Mouse (Mus musculus) mouse trophoblast stem cell (cell line): Measurements from ENCODE around the gene Gm38431.

ENCODE experiments used
- in situ Hi-C, 2 experiments: fragments of 300-500 bp; cut with MseI, MboI; formaldehyde crosslinking; loops; 2 replicates in 1 of 2; 3 replicates in 1 of 2; pipeline ENCODE4 v1.15.1; 2025

The Gm38431 gene

DNA sequence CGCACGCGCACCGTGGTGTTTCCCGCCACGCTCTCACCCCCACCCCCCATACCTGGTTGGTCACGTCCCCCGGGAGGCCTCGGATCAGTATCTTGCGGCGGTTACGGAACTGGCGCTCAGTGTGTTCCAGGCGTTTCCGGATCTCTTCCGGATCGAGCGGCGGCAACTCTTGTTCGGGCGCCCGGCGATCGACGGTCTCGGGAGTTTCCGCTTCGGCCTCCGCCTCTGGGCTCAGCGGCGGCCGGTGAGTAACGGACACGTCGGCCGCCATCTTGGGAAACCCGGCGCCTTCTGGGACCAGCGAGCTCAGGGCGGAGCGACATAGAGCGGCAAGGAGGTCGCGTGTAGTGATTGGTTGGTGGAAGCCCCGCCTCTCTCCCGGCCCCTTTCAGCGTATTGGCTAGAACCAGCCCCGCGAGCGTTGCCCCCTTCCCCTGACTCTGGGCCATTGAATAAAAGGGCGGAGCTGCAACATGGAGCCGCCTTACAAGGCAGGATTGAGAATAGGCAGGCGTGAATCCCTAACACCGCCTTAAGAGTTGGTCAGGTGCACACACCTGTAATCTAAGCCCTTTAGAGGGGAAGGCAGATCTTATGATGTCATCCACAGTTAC, at the start of gene Gm38431, which contains the start of gene Raver1:
TSS of gene Gm38431 (minus strand) at position 291 of the 614 bp plus-strand sequence.
TSS of gene Raver1 (minus strand) at position 302 of the 614 bp plus-strand sequence.
- in situ Hi-C loops, result no loop called here

DNA sequence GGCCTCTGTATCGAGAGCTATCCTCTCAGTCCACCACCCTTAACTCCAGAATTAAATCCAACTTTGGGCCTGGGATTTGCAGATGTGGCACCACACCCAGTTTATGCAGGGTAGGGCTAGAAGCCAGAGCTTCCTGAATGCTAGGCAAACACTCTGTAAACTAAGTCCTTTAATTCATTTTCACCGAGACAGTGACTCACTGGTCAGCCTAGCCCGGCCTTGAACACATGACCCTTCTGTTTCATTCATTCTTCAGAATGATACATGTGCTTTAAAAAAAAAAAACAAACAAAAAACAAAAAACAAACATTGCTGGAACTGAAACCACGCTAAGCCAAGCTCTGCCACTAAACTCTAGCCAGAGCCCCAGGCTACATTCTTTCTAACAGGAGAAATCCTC, 46.6 kb upstream of the Gm38431 start:
- in situ Hi-C loops, result no loop called here

DNA sequence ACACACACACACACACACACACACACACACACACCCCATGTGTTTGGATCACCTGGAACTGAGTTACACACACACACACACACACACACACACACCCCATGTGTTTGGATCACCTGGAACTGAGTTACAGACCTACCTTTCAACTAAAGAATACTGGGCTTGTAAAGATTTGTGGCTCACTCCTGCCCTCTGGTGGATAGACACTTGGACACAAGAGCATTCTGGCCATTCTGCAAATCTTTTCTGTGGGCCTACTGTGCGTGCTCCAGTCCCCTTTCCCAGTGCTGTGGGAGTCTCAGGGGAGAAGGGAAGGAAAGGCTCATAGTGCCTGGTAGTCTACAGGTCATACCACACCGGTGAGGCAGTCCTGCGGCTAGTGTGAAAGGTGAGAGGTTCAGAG, 45.4 kb upstream of the Gm38431 start:
- in situ Hi-C loops, result no loop called here

DNA sequence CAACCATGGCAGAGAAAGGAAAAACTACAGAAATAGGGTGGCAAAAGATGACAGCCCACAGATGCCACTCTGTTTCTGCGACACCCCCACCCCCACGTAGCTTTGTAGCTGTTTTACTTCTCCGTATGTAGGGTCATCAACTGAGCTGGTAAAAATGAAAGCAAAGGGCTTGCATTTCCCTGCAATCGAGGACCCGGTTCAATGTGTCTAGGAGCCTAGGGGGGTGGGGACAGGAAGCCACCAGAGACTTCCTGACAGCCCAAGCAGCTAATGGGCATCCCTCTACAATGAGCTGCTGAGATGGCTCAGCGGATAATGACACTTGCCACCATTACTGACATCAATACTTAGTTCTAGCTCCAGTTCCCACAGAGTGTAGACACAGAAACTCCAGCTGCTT, 44.6 kb upstream of the Gm38431 start:
- in situ Hi-C loops, result no loop called here

DNA sequence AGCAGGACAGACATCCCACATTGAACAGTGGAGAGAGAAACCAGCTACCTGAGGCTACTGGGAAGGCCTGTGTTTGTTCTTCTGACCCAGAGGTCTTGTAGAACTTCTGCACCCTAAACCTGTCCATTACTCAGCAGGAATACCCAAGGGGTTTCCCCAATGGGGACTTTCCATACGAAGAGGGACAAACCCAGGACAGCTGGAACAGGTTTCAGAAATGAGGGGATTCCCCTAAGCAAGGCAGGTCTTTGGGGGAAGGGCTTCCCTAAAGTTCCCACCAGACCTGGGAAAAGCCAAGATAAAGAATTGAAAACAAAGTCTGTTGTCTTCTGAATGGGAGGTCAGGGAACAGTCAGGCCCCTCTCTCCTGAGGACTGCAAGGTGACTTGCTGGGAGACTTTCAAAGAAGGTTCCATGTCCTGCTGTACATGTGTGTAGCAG, 44.2 kb upstream of the Gm38431 start:
- in situ Hi-C loops, result no loop called here

DNA sequence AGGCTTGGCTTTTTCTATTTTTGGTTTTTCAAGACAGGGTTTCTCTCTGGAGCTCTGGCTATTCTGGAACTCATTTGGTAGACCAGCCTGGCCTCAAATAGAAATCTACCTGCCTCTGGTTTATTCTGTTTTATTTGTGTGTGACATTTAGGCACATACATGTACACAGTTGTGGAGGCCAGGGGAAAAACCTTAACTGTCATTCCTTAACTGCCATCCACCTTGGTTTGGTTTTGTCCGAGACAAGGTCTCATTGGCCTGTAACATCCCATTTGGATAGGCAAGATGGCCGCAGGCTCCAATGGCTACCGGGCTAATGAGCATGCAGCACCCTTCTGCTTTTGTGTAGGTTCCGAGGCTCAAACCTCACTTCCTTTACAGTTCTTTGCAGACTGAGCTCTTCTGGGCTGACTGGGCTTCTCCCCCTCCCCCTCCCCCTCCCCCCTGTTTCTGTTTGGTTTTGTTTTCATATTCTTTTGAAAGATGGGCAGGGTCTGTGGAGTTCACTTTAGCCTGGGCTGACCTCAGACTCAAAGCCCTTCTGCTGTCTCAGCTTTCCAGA, 43.6 kb upstream of the Gm38431 start:
- in situ Hi-C loops, result no loop called here

DNA sequence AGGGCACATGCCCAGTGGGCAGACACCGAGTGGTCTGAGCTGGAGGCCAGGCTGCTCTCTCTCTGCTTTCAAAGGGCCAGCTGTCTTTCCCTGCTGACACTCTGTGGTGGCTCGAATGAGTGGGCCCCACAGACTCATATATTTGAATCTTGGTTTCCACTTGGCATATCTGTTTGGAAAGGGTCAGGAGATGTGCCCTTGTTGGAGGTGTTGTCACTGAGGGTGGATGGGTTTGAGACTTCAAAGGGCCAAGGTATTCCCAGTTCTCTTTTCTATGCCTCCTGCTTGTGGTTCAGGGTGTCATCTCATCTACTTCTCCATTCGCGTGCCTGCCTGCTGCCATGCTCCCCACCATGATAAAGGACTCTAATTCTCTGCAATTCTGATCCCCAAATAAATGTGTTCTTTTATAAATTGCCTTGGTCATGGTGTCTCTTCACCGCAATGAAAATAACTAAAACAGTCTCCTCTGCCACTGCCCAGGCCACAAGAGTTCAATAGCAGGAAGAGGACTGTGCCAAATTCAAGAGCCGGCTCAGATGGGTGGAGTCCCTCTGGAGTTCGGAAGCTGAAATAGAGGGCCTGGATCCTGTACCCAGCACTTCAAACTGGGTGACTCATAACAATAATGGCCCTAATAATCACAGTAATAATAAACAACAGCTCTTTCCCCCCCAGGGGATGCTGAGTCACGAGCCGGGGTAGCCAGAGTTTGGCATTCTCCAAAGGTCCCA, 43.0 kb upstream of the Gm38431 start:
- in situ Hi-C loops, result no loop called here

DNA sequence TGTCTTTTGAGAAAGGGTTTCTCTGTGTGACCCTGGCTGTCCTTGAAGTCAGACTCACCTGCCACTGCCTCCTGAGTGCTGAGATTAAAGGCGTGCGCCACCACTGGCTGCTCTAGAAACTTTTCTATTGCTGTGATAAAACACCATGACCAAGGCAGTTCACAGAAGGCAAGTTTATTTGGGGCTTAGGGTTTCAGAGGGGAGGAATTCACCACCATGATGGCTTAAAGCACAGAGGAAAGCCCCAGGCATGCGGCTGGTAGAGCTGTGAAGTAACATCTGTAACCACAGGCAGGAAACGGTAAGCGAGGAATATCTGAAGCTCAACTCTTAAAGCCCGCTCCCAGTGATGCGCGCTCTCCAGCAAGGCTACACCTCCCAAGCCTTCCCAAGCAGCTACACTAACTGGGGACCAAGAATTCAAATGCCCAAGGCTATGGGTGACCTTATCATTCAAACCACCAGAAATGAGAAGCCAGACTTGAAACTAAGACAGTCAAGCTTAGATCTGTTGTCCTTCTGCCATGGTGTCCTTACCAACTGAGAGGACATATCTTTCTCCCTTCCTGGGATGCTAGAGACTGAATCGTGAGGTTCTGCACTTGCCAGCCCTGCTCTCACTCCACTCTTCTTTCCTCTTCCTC, 41.4 kb upstream of the Gm38431 start:
- in situ Hi-C loops, result no loop called here

DNA sequence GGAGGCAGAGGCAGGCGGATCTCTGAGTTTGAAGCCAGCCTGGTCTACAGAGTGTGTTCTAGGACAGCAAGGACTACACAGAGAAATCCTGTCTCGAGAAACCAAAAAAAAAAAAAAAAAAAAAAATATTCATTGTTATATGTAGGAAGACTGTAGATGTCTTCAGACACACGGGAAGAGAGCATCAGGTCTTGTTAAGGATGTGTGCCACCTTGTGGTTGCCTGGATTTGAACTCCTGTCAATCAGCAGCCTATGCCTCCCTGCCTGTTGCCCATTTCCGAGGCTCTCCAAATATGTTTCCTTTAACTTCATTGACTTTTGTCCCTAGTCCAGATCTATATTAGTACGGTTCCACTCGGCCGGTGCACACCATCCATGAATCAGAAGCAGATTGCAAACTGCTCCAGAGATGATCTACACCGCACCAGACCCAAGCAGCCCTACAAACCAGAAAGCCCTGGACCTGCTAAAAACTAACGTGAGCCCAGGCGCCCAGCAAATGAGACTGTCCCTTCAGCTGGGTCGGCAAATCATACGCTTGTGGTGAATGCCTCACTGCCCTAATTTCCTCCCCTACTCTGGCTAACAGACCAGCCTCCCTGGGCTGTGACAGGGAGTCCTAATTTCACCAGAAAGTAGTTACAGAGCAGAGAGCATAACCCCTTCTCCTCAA, 40.4 kb upstream of the Gm38431 start:
- in situ Hi-C loops, result no loop called here

DNA sequence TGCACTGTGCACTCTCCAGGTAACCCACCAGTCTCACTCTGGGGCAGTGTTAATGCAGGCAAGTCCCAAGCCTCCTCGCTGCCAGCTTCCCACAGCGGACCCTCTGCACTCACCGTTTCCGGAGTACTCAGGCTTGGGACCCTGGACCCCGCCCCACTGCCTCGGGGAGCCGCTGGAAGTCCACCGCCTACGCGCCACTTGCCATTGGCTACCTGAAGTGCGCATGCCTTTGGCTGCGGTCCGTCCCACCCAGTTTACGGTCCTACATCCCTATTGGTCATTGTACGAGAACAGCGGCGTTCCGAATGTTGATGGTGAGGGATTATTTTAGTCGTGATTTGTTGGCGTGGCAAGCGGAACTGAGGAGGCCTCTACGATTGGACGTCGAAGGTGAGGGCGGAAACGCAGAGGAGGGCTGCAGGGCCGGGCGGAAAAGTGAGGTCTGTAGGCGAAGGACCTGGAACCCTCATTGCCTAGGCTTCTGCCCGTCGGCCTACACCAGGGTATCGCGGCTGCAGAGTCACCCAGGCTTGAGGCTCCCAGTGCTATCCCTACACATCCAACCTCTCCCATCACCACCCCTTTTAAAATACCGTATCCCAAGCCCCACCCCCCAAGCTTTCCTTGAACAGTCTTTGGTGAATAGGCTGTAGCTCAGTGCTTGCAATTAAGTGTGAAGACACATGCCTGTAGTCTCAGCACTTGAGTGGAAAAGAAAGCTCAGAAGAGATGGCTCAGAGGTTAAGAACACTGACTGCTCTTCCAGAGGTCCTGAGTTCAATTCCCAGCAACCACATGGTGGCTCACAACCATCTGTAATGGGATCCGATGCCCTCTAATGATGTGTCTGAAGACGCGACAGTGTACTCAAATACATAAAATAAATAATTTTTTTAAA, 39.5 kb upstream of the Gm38431 start, which contains the start of gene Tyk2:
TSS of gene Tyk2 (minus strand) at position 185 of the 898 bp plus-strand sequence.
- in situ Hi-C loops, result no loop called here

DNA sequence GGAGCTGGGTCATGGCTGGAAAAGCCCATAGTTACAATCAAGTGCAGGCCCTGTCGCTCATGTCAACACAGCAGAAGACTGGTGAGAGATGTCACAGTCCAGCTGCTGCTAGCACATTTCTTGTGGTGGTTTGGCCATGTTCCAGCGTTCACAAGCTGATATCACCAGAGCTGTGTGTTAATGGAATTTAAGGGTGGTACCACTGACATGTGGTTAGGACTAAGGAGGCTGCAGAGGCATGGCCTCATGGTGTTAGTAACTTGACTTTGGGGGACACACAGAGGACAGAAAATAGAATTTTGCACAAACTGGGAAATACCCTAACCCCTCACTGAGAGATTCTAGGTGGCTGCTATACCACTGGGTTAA, 34.4 kb upstream of the Gm38431 start:
- in situ Hi-C loops, result no loop called here

DNA sequence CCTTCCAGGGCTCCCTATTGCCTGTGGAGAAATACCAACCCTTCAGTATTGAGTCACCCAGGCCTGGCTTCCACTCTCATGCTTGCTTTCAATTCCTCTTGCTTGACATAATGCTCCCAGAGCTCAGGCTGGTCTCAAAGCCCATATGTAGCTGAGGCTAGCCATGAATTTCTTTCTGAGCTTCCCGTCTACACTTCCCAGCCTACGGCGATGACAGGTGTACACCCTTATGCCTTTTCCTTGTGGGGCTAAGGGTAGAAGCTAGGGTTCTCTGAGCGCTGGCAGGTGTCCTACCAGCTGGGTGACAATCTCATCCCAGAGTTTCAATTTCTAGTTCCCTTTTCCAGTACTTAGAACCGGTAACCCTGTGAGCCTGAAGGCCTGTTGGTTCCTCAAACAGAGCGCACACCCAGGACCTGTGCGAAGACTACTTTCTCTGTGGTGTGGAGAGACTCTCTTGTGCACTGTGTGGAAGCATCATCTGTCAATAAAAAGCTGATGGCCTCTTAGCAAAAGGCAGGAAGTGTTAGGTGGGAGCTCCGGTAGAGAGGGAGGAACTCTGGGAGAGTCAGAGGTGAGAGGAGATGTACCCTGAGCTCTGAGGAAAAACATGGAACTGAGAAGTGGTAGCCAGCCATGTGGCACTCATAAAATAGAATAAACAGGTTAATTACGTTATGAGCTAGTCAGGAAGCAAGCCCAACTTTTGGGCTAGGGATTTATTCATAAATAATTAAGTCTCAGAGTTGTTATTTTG, 33.9 kb upstream of the Gm38431 start:
- in situ Hi-C loops, result no loop called here

DNA sequence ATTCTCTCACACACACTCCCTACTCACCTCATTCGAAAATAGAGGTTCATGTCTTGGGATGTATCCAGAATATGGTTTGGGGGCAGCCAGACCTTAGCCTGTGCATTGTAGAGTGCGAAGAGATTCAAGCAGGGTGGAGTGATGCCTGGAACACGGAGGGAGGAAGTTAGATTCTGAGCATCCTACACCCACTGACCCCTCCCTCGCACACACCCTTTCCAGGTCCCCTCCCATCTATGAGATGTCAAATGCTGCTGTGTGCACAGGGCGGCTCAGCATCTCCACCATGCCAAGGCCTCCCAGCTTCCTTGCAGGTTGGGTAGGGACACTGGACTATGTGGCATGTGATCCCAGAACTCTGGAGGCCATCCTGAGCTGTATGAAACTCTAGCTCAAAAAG, 33.0 kb upstream of the Gm38431 start:
- in situ Hi-C loops, result no loop called here

DNA sequence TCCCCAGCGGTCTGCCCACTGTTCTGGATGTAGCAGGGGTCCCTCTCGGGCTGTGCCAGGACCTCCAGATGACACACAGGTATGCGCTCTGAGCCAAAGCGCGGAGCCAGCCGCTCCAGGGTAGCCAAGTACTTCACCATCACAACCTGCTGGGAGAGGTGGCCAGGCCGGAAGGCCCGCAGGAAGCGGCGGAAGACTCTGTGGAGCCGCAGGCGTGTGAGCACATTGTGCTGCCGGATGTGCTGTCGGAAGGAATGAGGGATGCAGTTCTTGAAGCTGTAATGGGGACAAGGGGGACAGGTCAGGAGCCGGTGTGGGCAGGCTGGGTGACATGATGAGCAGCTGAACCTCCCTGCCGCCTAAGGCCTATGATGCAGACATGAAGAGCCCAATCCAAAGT, 29.7 kb upstream of the Gm38431 start:
- in situ Hi-C loops, result no loop called here

DNA sequence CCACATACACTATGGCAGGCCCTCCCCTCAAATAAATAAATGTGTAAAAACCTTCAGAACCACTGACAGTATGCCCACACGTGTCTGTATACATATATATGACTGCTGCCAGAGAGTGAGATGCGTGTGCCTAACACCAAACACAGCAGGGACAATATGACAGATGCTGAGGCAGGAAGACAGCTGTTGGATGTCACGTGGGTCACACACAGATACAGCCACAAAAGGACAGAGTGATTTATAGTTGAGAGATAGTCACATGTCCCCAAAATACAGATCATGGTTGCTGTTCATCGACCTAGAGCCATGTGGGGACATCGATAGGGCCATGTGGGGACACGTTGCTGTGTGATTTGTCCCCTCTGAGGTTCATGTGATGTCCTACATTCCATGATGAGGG, 25.3 kb upstream of the Gm38431 start:
- in situ Hi-C loops, result no loop called here

DNA sequence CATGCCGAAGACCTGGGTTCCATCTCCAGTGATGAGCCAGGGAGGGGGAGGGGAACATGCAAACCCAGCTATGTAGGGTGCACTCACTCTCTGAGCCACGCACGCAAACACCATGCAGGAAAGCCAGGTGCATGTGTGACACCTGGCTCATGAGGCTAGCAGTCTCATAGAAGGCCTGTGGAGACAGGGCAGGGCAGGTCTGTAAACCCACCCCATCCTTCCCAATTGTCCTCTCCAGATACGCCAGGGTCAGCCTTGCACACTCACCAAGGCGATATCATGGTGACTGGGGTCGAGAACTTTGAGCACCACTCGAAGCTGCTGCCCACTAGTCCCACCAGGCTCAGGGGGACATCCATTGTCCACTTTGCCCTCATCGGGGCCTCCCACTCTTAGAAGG, 23.3 kb upstream of the Gm38431 start:
- in situ Hi-C loops, result no loop called here

DNA sequence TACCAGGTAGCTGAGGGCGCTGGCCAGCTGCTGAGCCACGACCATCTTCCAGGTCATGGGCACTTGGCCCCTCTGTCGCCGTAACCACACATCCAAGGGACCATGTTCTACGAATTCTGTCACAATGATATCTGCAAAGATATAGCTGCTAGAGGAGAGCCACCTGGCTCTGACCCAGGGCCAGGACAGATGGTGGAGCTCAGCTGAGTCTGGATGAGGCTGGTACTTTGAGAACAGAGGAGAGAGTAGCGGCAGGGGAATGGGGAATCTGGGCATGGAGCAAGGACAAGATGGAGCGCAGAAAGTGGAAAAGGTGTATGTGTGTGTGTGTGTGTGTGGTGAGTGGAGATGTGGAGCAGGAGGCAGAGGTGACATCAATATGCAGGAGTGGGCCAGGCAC, 22.4 kb upstream of the Gm38431 start:
- in situ Hi-C loops, result no loop called here

DNA sequence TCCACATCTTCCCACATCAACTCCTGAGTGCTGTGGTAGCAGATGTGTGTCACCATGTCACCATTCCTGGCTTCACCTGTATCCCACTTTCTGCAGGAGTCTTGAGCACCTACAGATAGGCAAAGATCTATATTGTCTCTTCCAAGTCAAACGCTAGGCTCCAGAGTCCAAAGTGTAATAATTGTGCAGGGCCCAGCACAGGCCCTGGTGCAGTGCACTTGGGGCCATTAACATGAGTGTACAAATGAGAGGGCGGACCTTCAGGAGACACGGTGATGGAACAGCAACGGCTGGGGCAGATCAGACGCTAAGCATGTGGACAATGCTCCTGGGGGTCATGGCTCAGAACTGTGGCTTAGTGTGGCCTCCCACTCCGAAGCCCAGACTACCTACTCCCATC, 22.0 kb upstream of the Gm38431 start:
- in situ Hi-C loops, result no loop called here

DNA sequence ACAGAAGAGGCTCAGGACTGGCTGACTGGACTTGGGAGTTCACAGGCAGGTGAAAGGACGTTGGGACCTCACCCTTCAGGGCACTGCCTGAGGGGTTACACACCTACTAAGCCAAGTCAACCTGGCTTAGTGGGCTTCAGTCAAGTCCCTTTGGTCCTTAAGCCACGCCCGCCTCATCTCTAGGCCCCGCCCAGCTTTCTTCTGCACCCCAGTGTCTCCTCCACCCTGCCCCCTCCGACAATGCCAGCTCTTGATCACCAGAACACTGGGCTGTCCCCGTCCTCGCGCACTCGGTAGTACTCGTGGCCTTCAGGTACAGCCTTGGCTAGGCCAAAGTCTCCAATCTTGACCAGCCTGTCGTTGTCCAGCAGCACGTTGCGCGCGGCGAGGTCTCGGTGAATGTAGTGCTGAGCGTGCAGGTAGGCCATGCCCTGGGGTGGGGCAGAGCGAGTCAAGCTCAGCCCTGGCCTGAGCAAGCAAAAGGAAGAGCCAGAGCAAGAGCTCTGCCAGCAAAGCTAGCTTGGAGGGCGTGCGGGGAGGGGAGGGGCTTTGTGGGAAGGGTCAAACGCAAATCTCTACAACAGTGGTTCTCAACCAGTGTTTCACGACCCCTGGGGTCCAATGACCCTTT, 15.9 kb upstream of the Gm38431 start:
- in situ Hi-C loops, result no loop called here
